Mouse (Mus musculus) G1E (cell line): Measurements from ENCODE around the gene Erbb4.

Experiments used
- CTCF ChIP-seq: IDR thresholded peaks from 2 replicates; pipeline ENCODE4 v1.5.1; 2012; ENCODE audit warnings: low read depth, low read length, inconsistent platforms, mixed read lengths
- GATA1 ChIP-seq: IDR thresholded peaks from 2 replicates; pipeline ENCODE4 v1.6.1; 2012; ENCODE audit warnings: borderline replicate concordance, low read length, inconsistent platforms, mixed read lengths
- TAL1 ChIP-seq: conservative IDR thresholded peaks from 2 replicates; pipeline ENCODE4 v1.6.1; 2012; ENCODE audit warnings: low read depth, low read length, inconsistent platforms, mixed read lengths

DNA sequence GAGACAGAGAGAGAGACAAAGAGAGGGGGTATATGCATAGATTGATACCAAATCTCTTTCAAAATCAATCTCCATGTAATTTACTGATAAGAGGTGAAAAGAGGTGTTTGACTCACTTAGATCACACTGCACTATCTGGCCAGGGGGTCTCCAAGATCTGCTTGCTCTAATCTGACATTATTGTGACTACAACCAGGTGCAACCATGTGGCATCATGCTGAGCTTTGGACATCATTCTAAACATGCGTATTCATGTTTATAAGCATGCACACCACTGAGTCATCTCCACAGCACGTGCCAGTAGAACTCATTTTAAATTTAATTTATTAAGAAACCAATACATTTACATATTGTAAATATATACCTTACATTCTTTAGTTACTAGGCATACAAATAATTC lies 247.5 kb downstream of the Erbb4 start:
- TF ChIP-seq CTCF: no peak
- TF ChIP-seq TAL1: no peak
- TF ChIP-seq GATA1: no peak
